Mouse (Mus musculus): ENCODE data around the gene Melk.

DNA sequence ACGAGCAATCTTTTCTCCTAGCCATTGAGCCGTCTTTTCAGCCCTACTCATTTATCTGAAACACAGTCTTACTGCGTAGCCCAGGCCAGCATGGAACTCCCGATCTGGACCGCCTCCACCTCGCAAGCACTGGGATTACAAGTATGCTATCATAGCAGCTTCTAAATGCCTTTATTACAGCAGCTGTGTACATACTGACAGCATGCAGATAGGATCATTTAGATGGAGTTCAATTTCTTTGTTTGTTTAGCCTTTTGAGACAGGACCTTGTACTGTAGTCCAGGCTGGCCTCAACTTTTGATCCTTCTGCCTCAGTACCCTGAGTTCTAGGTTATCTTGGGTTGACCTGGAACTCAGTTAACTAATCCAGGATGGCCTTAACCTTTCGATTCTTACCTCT lies 61.0 kb downstream of the Melk start:
- no peak for TF ChIP-seq CTCF (IDR thresholded peaks at IDR 0.05; ENCODE audit: low read depth)
- no peak for TF ChIP-seq EP300 (optimal IDR thresholded peaks at IDR 0.05)
